Mouse (Mus musculus) inflammation-experienced regulatory T-cells, adult 6 months (primary cell): ENCODE data around the gene Eef1akmt1. TPM values are rescaled to one million over a fixed set of nuclear protein-coding genes. Genes with fewer than 3 reads are reported as not detected.

Experiments used
- ATAC-seq: one replicate; pipeline ENCODE4 v1.8.0; 2017
- polyA plus RNA-seq, 3 experiments: library from polyadenylated mRNA; unstranded; fragments of 100-300 nt; shearing (Covaris generic); gene quantifications; one replicate each; pipeline ENCODE4 v1.2.1; 2017

The Eef1akmt1 gene
- polyA plus RNA-seq = 100 to 1,000 TPM in 2 of 3 experiments, 10 to 100 TPM in 1; 90.1 to 134 (median 126) TPM

- ATAC-seq = peak; percentile 99
Observed at GRCm38 (mm10) chr14:57571155-57572133, at the start of gene Eef1akmt1. Gene Eef1akmt1 (minus strand): TSS chr14:57571612.

GRCm38 (mm10) chr14:57620598-57621236 is 49.3 kb upstream of the Eef1akmt1 start:
- no peak for ATAC-seq

- ATAC-seq = peak; percentile 60
Observed at GRCm38 (mm10) chr14:57619487-57619886, 48.1 kb upstream of the Eef1akmt1 start.

- peak; percentile 35 for ATAC-seq
Observed at GRCm38 (mm10) chr14:57617675-57618074, 46.3 kb upstream of the Eef1akmt1 start.

- peak; percentile 71 for ATAC-seq
Observed at GRCm38 (mm10) chr14:57616339-57616965, 45.0 kb upstream of the Eef1akmt1 start.

GRCm38 (mm10) chr14:57615828-57616227 is 44.4 kb upstream of the Eef1akmt1 start:
- peak; percentile 6 for ATAC-seq

GRCm38 (mm10) chr14:57611034-57611433 is 39.6 kb upstream of the Eef1akmt1 start:
- peak; percentile 57 for ATAC-seq

- no peak for ATAC-seq
Observed at GRCm38 (mm10) chr14:57609816-57610329, 38.5 kb upstream of the Eef1akmt1 start.

- ATAC-seq = no peak
Observed at GRCm38 (mm10) chr14:57607500-57607899, 36.1 kb upstream of the Eef1akmt1 start.

- no peak for ATAC-seq
Observed at GRCm38 (mm10) chr14:57606663-57607365, 35.4 kb upstream of the Eef1akmt1 start.

GRCm38 (mm10) chr14:57593279-57593678 is 21.9 kb upstream of the Eef1akmt1 start:
- ATAC-seq = peak; percentile 75

GRCm38 (mm10) chr14:57591830-57592229 is 20.4 kb upstream of the Eef1akmt1 start:
- ATAC-seq = no peak

GRCm38 (mm10) chr14:57576364-57577060 is 5.1 kb upstream of the Eef1akmt1 start:
- no peak for ATAC-seq

- no peak for ATAC-seq
Observed at GRCm38 (mm10) chr14:57574792-57575587, 3.6 kb upstream of the Eef1akmt1 start.

- ATAC-seq = no peak
Observed at GRCm38 (mm10) chr14:57565626-57566025, 5.8 kb downstream of the Eef1akmt1 start.

- ATAC-seq = no peak
Observed at GRCm38 (mm10) chr14:57556922-57557321, 14.5 kb downstream of the Eef1akmt1 start.

- ATAC-seq = no peak
Observed at GRCm38 (mm10) chr14:57555471-57556070, 15.8 kb downstream of the Eef1akmt1 start.

GRCm38 (mm10) chr14:57554434-57554833 is 17.0 kb downstream of the Eef1akmt1 start:
- no peak for ATAC-seq

GRCm38 (mm10) chr14:57552945-57553344 is 18.5 kb downstream of the Eef1akmt1 start:
- no peak for ATAC-seq

- no peak for ATAC-seq
Observed at GRCm38 (mm10) chr14:57547062-57547461, 24.4 kb downstream of the Eef1akmt1 start.
